Mouse (Mus musculus) kidney, postnatal 25 days (tissue): ENCODE data around the gene Mbd5.

ENCODE experiments used
- DNase-seq, 2 experiments: peaks; one replicate each; pipeline ENCODE4 v3.0.0; 2021; ENCODE audit warnings: mixed read lengths in 2 of 2

Mbd5 gene

GRCm38 (mm10) chr2:48948841-48949584, at the start of gene Mbd5:
Mbd5 (plus strand) TSS chr2:48949508.
- peak; percentile 100 for DNase-seq

- no peak for DNase-seq
Observed at GRCm38 (mm10) chr2:48908866-48909265, 40.4 kb upstream of the Mbd5 start.

- DNase-seq, result no peak
Observed at GRCm38 (mm10) chr2:48914185-48914584, 35.1 kb upstream of the Mbd5 start.

GRCm38 (mm10) chr2:48915832-48916231, 33.5 kb upstream of the Mbd5 start:
- DNase-seq, result no peak

GRCm38 (mm10) chr2:48935058-48935457, 14.2 kb upstream of the Mbd5 start:
- no peak for DNase-seq

GRCm38 (mm10) chr2:48947761-48948160, 1.5 kb upstream of the Mbd5 start:
- DNase-seq, result no peak

- DNase-seq, result peak; percentile 39 to 63
Observed at GRCm38 (mm10) chr2:48949743-48950251, 489 bp downstream of the Mbd5 start.

- no peak for DNase-seq
Observed at GRCm38 (mm10) chr2:48950252-48950315, 776 bp downstream of the Mbd5 start, which contains the start of gene Orc4. Orc4 (minus strand) TSS chr2:48950277.

- DNase-seq, result no peak
Observed at GRCm38 (mm10) chr2:48950316-48950880, 1.1 kb downstream of the Mbd5 start.

- DNase-seq, result no peak
Observed at GRCm38 (mm10) chr2:48956591-48956990, 7.3 kb downstream of the Mbd5 start.

- DNase-seq, result no peak
Observed at GRCm38 (mm10) chr2:48978920-48979319, 29.6 kb downstream of the Mbd5 start.

GRCm38 (mm10) chr2:48990322-48990721, 41.0 kb downstream of the Mbd5 start:
- no peak for DNase-seq

GRCm38 (mm10) chr2:49040481-49040880, 91.2 kb downstream of the Mbd5 start:
- no peak for DNase-seq

- no peak for DNase-seq
Observed at GRCm38 (mm10) chr2:49050030-49050429, 100.7 kb downstream of the Mbd5 start.

- no peak for DNase-seq
Observed at GRCm38 (mm10) chr2:49067886-49068285, 118.6 kb downstream of the Mbd5 start.

- DNase-seq, result peak in 1 of 2 experiments; percentile 37
Observed at GRCm38 (mm10) chr2:49084966-49085365, 135.7 kb downstream of the Mbd5 start.

- DNase-seq, result no peak
Observed at GRCm38 (mm10) chr2:49090771-49091170, 141.5 kb downstream of the Mbd5 start.

GRCm38 (mm10) chr2:49096765-49097164, 147.5 kb downstream of the Mbd5 start:
- no peak for DNase-seq

GRCm38 (mm10) chr2:49108906-49109305, 159.6 kb downstream of the Mbd5 start:
- DNase-seq, result no peak

GRCm38 (mm10) chr2:49119875-49120274, 170.6 kb downstream of the Mbd5 start:
- no peak for DNase-seq

- DNase-seq, result no peak
Observed at GRCm38 (mm10) chr2:49121603-49122002, 172.3 kb downstream of the Mbd5 start.

GRCm38 (mm10) chr2:49142186-49142585, 192.9 kb downstream of the Mbd5 start:
- no peak for DNase-seq

GRCm38 (mm10) chr2:49153649-49154048, 204.3 kb downstream of the Mbd5 start:
- DNase-seq, result no peak

GRCm38 (mm10) chr2:49160232-49160947, 211.1 kb downstream of the Mbd5 start:
- no peak for DNase-seq
